Mouse (Mus musculus) mouse trophoblast stem cell (cell line): ENCODE measurements around the gene Blzf1.

ENCODE experiments used
- in situ Hi-C, 2 experiments: fragments of 300-500 bp; cut with MseI, MboI; formaldehyde crosslinking; loops; 2 replicates in 1 of 2; 3 replicates in 1 of 2; pipeline ENCODE4 v1.15.1; 2025

Gene Blzf1

GRCm38 (mm10) chr1:164307124-164307751, at the start of gene Blzf1:
Blzf1 (minus strand) TSS chr1:164307489.
- in situ Hi-C loops, result no loop called here

- in situ Hi-C loops, result no loop called here
These were observed 46.2 kb upstream of the Blzf1 start for GRCm38 (mm10) chr1:164353443-164353842.

GRCm38 (mm10) chr1:164342161-164342560, 34.9 kb upstream of the Blzf1 start:
- in situ Hi-C loops, result no loop called here

- in situ Hi-C loops, result no loop called here
These were observed 28.6 kb upstream of the Blzf1 start for GRCm38 (mm10) chr1:164335846-164336245.

- in situ Hi-C loops, result no loop called here
These were observed 28.1 kb upstream of the Blzf1 start for GRCm38 (mm10) chr1:164335435-164335834.

GRCm38 (mm10) chr1:164332559-164332958, 25.3 kb upstream of the Blzf1 start:
- in situ Hi-C loops, result no loop called here

GRCm38 (mm10) chr1:164327764-164328163, 20.5 kb upstream of the Blzf1 start:
- in situ Hi-C loops, result no loop called here

GRCm38 (mm10) chr1:164326600-164327155, 19.4 kb upstream of the Blzf1 start:
- in situ Hi-C loops, result no loop called here

GRCm38 (mm10) chr1:164324878-164325277, 17.6 kb upstream of the Blzf1 start:
- in situ Hi-C loops, result no loop called here

- in situ Hi-C loops, result no loop called here
These were observed 16.9 kb upstream of the Blzf1 start for GRCm38 (mm10) chr1:164324221-164324620.

- in situ Hi-C loops, result no loop called here
These were observed 15.8 kb upstream of the Blzf1 start for GRCm38 (mm10) chr1:164322987-164323650.

- in situ Hi-C loops, result no loop called here
These were observed 14.1 kb upstream of the Blzf1 start for GRCm38 (mm10) chr1:164321408-164321807.

- in situ Hi-C loops, result no loop called here
These were observed 13.4 kb upstream of the Blzf1 start for GRCm38 (mm10) chr1:164320731-164321130.

- in situ Hi-C loops, result no loop called here
These were observed 12.4 kb upstream of the Blzf1 start for GRCm38 (mm10) chr1:164319542-164320140.

GRCm38 (mm10) chr1:164318474-164318873, 11.2 kb upstream of the Blzf1 start:
- in situ Hi-C loops, result no loop called here

GRCm38 (mm10) chr1:164317261-164317660, 10.0 kb upstream of the Blzf1 start:
- in situ Hi-C loops, result no loop called here

- in situ Hi-C loops, result no loop called here
These were observed 9.4 kb upstream of the Blzf1 start for GRCm38 (mm10) chr1:164316697-164317096.

GRCm38 (mm10) chr1:164315266-164315665, 8.0 kb upstream of the Blzf1 start:
- in situ Hi-C loops, result no loop called here

GRCm38 (mm10) chr1:164314085-164314484, 6.8 kb upstream of the Blzf1 start:
- in situ Hi-C loops, result no loop called here

GRCm38 (mm10) chr1:164307922-164308321, 633 bp upstream of the Blzf1 start:
- in situ Hi-C loops, result no loop called here

- in situ Hi-C loops, result no loop called here
These were observed 3.5 kb downstream of the Blzf1 start, which contains the start of gene Nme7 for GRCm38 (mm10) chr1:164303821-164304220. Nme7 (plus strand) TSS chr1:164304121.

GRCm38 (mm10) chr1:164301949-164302348, 5.3 kb downstream of the Blzf1 start:
- in situ Hi-C loops, result no loop called here

GRCm38 (mm10) chr1:164296473-164296872, 10.8 kb downstream of the Blzf1 start:
- in situ Hi-C loops, result no loop called here
